Comparison of ENCODE assay signal across 28 mouse cellular contexts in the genomic region with DNA sequence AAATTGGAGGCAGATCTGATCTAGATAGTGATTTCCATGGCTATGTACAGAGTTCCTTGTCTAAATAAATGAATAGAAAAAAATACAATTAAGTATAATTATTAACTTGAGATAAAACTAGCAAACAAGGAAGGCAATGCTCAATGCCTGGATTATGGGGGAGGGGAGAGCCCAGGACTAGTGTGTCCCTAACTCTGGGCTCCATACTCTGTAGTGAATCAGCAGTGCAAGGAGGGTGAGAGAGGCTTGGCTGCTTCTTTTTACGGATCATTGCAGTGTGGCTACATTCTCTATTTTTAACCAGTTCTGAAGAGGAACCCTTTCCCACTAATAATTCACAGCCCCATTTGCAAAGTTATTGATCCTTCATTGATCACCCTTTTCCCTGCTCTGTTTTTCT.
"Had no signal": no experiment of that assay in that cellular context is flagged by ENCODE, and none has a peak within 500 bp of the region (broad histone marks: within the 10 kb centered on the region; RNA-seq: fewer than 3 reads in every experiment).

No protein-coding gene starts in this region.

- DNase-seq: cerebellum, adult 18-20 months; cerebellum, adult 2 months; cerebellum, adult 8-10 months; cerebellum, adult 9-10 months; cerebellum, adult 9-11 months; cerebellum, postnatal 10 days; cerebellum, postnatal 14 days; cerebellum, postnatal 25 days; cerebellum, postnatal 36 days; embryo, embryonic 11 days; forebrain, postnatal 0 days; gastrocnemius, adult 2 months; gastrocnemius, postnatal 10 days; gastrocnemius, postnatal 14 days; gastrocnemius, postnatal 25 days; gastrocnemius, postnatal 36 days; heart, adult 11 months had no signal

- H3K27me3 ChIP-seq: embryonic facial prominence, embryonic 12.5 days; embryonic facial prominence, embryonic 13.5 days; embryonic facial prominence, embryonic 15.5 days; forebrain, embryonic 12.5 days; forebrain, embryonic 13.5 days; forebrain, embryonic 15.5 days had no signal

- H3K9me3 ChIP-seq: embryonic facial prominence, embryonic 12.5 days; embryonic facial prominence, embryonic 13.5 days; embryonic facial prominence, embryonic 15.5 days; forebrain, embryonic 10.5 days; forebrain, embryonic 12.5 days; forebrain, embryonic 13.5 days; forebrain, embryonic 15.5 days had no signal

- H3K4me1 ChIP-seq: embryonic facial prominence, embryonic 10.5 days; embryonic facial prominence, embryonic 12.5 days; embryonic facial prominence, embryonic 13.5 days; embryonic facial prominence, embryonic 15.5 days; forebrain, embryonic 10.5 days; forebrain, embryonic 12.5 days; forebrain, embryonic 13.5 days; forebrain, embryonic 15.5 days had no signal

- H3K9ac ChIP-seq: embryonic facial prominence, embryonic 12.5 days; embryonic facial prominence, embryonic 13.5 days; embryonic facial prominence, embryonic 15.5 days; forebrain, embryonic 12.5 days; forebrain, embryonic 13.5 days; forebrain, embryonic 15.5 days; forebrain, postnatal 0 days had no signal

- H3K36me3 ChIP-seq: embryonic facial prominence, embryonic 10.5 days; embryonic facial prominence, embryonic 12.5 days; embryonic facial prominence, embryonic 13.5 days; embryonic facial prominence, embryonic 15.5 days; forebrain, embryonic 10.5 days; forebrain, embryonic 12.5 days; forebrain, embryonic 15.5 days had no signal

- ATAC-seq: forebrain, embryonic 13.5 days; forebrain, embryonic 14.5 days; forebrain, embryonic 15.5 days; forebrain, embryonic 16.5 days; forebrain, postnatal 0 days had no signal

- H3K4me2 ChIP-seq: embryonic facial prominence, embryonic 12.5 days; embryonic facial prominence, embryonic 13.5 days; embryonic facial prominence, embryonic 15.5 days; forebrain, embryonic 12.5 days; forebrain, embryonic 13.5 days; forebrain, embryonic 15.5 days had no signal

- H3K27ac ChIP-seq: embryonic facial prominence, embryonic 10.5 days; embryonic facial prominence, embryonic 12.5 days; embryonic facial prominence, embryonic 13.5 days; embryonic facial prominence, embryonic 15.5 days; forebrain, embryonic 10.5 days; forebrain, embryonic 12.5 days; forebrain, embryonic 13.5 days; forebrain, embryonic 15.5 days; gastrocnemius, adult 2 months had no signal

- H3K4me3 ChIP-seq: embryonic facial prominence, embryonic 10.5 days; embryonic facial prominence, embryonic 12.5 days; embryonic facial prominence, embryonic 13.5 days; embryonic facial prominence, embryonic 15.5 days; erythroblast, embryonic 14.5 days; forebrain, embryonic 10.5 days; forebrain, embryonic 12.5 days; forebrain, embryonic 13.5 days; forebrain, embryonic 15.5 days; gastrocnemius, adult 2 months had no signal
